Mouse (Mus musculus): Measurements from ENCODE around the gene Dnlz.

DNA sequence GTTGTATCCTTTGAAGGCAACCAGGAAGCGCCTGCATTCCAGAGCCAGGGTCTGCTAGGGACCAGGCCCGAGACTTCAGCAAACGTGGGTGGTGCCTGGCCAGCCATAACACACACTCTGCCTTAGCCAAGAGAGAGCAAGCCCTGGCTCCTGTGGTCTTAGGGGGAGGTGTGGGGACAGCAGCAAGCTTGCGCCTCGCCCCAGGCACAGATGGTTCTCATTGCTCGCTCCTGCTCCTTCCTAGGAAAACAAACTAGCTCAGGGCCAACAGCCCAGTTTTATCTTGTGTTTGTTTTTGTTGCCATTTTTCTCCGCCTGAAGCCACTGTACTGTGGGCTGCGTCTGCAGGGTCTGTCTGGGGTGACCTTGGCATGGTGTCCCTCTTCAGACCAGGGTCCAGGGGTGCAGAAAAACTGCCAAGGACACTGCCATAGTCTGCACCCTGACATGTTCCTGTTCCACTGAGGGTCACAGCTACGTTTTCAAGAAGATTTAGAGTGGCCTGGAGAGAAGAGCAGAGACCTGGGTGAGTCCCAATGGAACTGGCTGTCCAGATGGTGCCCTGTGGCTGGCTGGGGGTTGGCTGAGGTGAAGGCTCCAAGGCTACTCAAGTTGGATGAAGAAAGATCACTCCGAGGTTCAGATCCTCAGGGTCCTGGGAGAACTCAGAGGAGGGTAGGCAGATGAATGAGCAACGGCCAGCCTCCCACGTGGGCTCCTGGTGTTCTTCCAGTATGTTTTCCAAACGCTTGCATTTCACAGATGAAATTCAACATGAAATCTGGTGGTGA, 37.4 kb downstream of the Dnlz start:
- no peak for TF ChIP-seq CTCF (IDR thresholded peaks at IDR 0.05)
- TF ChIP-seq EP300 (IDR thresholded peaks at IDR 0.05; ENCODE audit: insufficient read depth, low read depth, low read length) = 0 out of 2 replicates have a peak, but pooled peaks have one; percentile 13

Measured in heart, adult 2 months (tissue).